Comparison of ENCODE assay signal across 16 mouse cellular contexts in genomic region chr14:55118852-55119251, GRCm38 (mm10). TPM values are rescaled to one million over a fixed set of nuclear protein-coding genes. Genes with fewer than 3 reads are reported as not detected.
DNase-seq lines count a peak whose midpoint lies in the region; ATAC-seq and TF ChIP-seq lines count a peak whose summit lies in the region.
"Had no signal": no experiment of that assay in that cellular context is flagged by ENCODE, and none has a peak within 500 bp of the region (broad histone marks: within the 10 kb centered on the region; RNA-seq: fewer than 3 reads in every experiment).

No protein-coding gene starts in this region.

- no peak overlapping the region for H3K27ac ChIP-seq in limb, embryonic 14.5 days (replicated peaks; ENCODE audit: low read depth, low read length)
- no peak overlapping the region for H3K27ac ChIP-seq in limb, embryonic 10.5 days
- no peak overlapping the region; the same call in 1 of the 2 replicates for H3K27ac ChIP-seq in cerebellum, adult 2 months (ENCODE audit: insufficient read depth, low read length)
- H3K27ac ChIP-seq: embryonic facial prominence, embryonic 13.5 days; forebrain, embryonic 10.5 days; liver, embryonic 12.5 days; midbrain, embryonic 10.5 days had no signal

- H3K9ac ChIP-seq in limb, embryonic 14.5 days (ENCODE audit: low read depth, low read length, severe bottlenecking): no peak overlapping the region
- H3K9ac ChIP-seq: embryonic facial prominence, embryonic 13.5 days; heart, embryonic 12.5 days; liver, embryonic 12.5 days had no signal

- H3K4me1 ChIP-seq in limb, embryonic 14.5 days (ENCODE audit: control insufficient read depth, insufficient read depth, low read length): peaks cover 24% of the 10 kb centered on the region
- peaks cover 40% of the 10 kb centered on the region for H3K4me1 ChIP-seq in limb, embryonic 10.5 days
- H3K4me1 ChIP-seq in cerebellum, adult 2 months (ENCODE audit: control insufficient read depth, insufficient read depth, low read length): peaks cover 20% of the 10 kb centered on the region

- TF ChIP-seq POLR2A in limb, embryonic 14.5 days (IDR thresholded peaks at IDR 0.05; ENCODE audit: borderline replicate concordance, extremely low read depth, insufficient read depth, insufficient read length): no peak
- TF ChIP-seq POLR2A in cerebellum, adult 2 months (IDR thresholded peaks at IDR 0.05; ENCODE audit: borderline replicate concordance, insufficient read depth, low read length): no peak

- no peak overlapping the region for H3K4me3 ChIP-seq in limb, embryonic 14.5 days (replicated peaks; ENCODE audit: low read length)
- H3K4me3 ChIP-seq in limb, embryonic 10.5 days: no peak overlapping the region
- H3K4me3 ChIP-seq in cerebellum, adult 2 months (replicated peaks; ENCODE audit: insufficient read depth, low read depth, low read length): no peak overlapping the region
- H3K4me3 ChIP-seq: embryonic facial prominence, embryonic 13.5 days; forebrain, embryonic 10.5 days; heart, embryonic 12.5 days; liver, embryonic 12.5 days; midbrain, embryonic 10.5 days had no signal

- intact Hi-C loops in gastrocnemius, postnatal 14 days (cut with DNase I; ENCODE audit: low total_unique reads): no loop called here

- 79% methylated on average over 4 of the region's 4 CpGs for WGBS in limb, embryonic 14.5 days
- WGBS in limb, embryonic 10.5 days: 83% methylated on average over 4 of the region's 4 CpGs
- 12% methylated on average over 4 of the region's 4 CpGs for WGBS in cerebellum, adult 2 months

- H3K4me2 ChIP-seq in limb, embryonic 14.5 days (replicated peaks; ENCODE audit: low read depth, low read length, severe bottlenecking): no peak overlapping the region
- H3K4me2 ChIP-seq: embryonic facial prominence, embryonic 13.5 days; heart, embryonic 12.5 days; liver, embryonic 12.5 days had no signal

- no peaks in the 10 kb centered on the region for H3K36me3 ChIP-seq in limb, embryonic 14.5 days (ENCODE audit: control insufficient read depth, insufficient read depth, low read length)
- H3K36me3 ChIP-seq in limb, embryonic 10.5 days: no peaks in the 10 kb centered on the region
- H3K36me3 ChIP-seq: embryonic facial prominence, embryonic 13.5 days; forebrain, embryonic 10.5 days; heart, embryonic 12.5 days; liver, embryonic 12.5 days; midbrain, embryonic 10.5 days had no signal

- H3K9me3 ChIP-seq in limb, embryonic 14.5 days (ENCODE audit: control insufficient read depth, low read length): no peaks in the 10 kb centered on the region
- H3K9me3 ChIP-seq in limb, embryonic 10.5 days (replicated peaks): no peaks in the 10 kb centered on the region
- H3K9me3 ChIP-seq: embryonic facial prominence, embryonic 13.5 days; forebrain, embryonic 10.5 days; heart, embryonic 12.5 days; liver, embryonic 12.5 days; midbrain, embryonic 10.5 days had no signal

- peak; percentile 92 for DNase-seq in cerebellum, adult 11-12 months
- DNase-seq in cerebellum, postnatal 4 days (ENCODE audit: low spot score in 2 of 2): no peak
- peak; percentile 30 for DNase-seq in limb, embryonic 14.5 days (ENCODE audit: low spot score)
- DNase-seq in limb, embryonic 10.5 days (ENCODE audit: low spot score): no peak
- DNase-seq in cerebellum, adult 2 months: peak; percentile 90 to 94
- DNase-seq in gastrocnemius, postnatal 14 days: peak; percentile 71
- DNase-seq in c-Kit-positive CD71-positive TER-119-positive erythroid progenitor cells, embryonic 14.5 days (ENCODE audit: low spot score): no peak
- DNase-seq: heart, postnatal 4 days; kidney, postnatal 14 days had no signal

- no peak for TF ChIP-seq CTCF in cerebellum, adult 2 months (IDR thresholded peaks at IDR 0.05; ENCODE audit: borderline replicate concordance, insufficient read depth, low read depth, low read length)

- ATAC-seq in limb, embryonic 14.5 days (ENCODE audit: low FRiP score, low read depth): no peak
- no peak for ATAC-seq in megakaryocyte, adult 5-6 weeks (ENCODE audit: poor library complexity, severe bottlenecking)
- ATAC-seq: liver, embryonic 12.5 days had no signal

- peaks cover 28% of the 10 kb centered on the region for H3K27me3 ChIP-seq in limb, embryonic 14.5 days (ENCODE audit: control insufficient read depth, insufficient read depth, low read length)
- H3K27me3 ChIP-seq in limb, embryonic 10.5 days (ENCODE audit: low read depth, poor library complexity, severe bottlenecking): peaks cover 47% of the 10 kb centered on the region
- no peaks in the 10 kb centered on the region for H3K27me3 ChIP-seq in cerebellum, adult 2 months (ENCODE audit: control insufficient read depth, insufficient read depth, low read length)

RNA-seq across cellular contexts. Expression of gene Jph4, which starts 2.1 kb away (rescaled TPM):
- polyA plus RNA-seq in limb, embryonic 14.5 days (2012; rRNA removed): 10.4 and 11.2 TPM in 2 replicates
- 2.5 and 3.0 TPM in 2 replicates for polyA plus RNA-seq in limb, embryonic 14.5 days (2014; fragmentation: Nextera tagmentation; extraction: Ambion mirVana)
- polyA plus RNA-seq in limb, embryonic 10.5 days (2016; fragmentation: Nextera tagmentation; extraction: Ambion mirVana): 0.03 and 0.08 TPM in 2 replicates
- polyA plus RNA-seq in cerebellum, adult 2 months (2012; rRNA removed): 204 and 227 TPM in 2 replicates
- under 1 TPM; 0.42 to 0.62 TPM for total RNA-seq in gastrocnemius, postnatal 14 days (2021)
- total RNA-seq in megakaryocyte, adult 5-6 weeks (2015): not detected in 2 replicates
- total RNA-seq in megakaryocyte, adult 5-6 weeks (2017): not detected in 2 replicates
- polyA plus RNA-seq: C2C12 had no signal

RNA-seq across cellular contexts. Expression of gene Ap1g2, which starts 12.5 kb away (rescaled TPM):
- 22.9 and 31.4 TPM in 2 replicates for polyA plus RNA-seq in limb, embryonic 14.5 days (2012; rRNA removed)
- 19.5 and 20.4 TPM in 2 replicates for polyA plus RNA-seq in limb, embryonic 14.5 days (2014; fragmentation: Nextera tagmentation; extraction: Ambion mirVana)
- polyA plus RNA-seq in limb, embryonic 10.5 days (2016; fragmentation: Nextera tagmentation; extraction: Ambion mirVana): 10.6 and 12.5 TPM in 2 replicates
- 18.6 and 19.1 TPM in 2 replicates for polyA plus RNA-seq in cerebellum, adult 2 months (2012; rRNA removed)
- 1 to 10 TPM; 4.1 to 7.0 TPM for total RNA-seq in gastrocnemius, postnatal 14 days (2021)
- 43.2 and 46.7 TPM in 2 replicates for total RNA-seq in megakaryocyte, adult 5-6 weeks (2015)
- total RNA-seq in megakaryocyte, adult 5-6 weeks (2017): 11.8 and 18.3 TPM in 2 replicates

RNA-seq across cellular contexts. Expression of gene Thtpa, which starts 24.3 kb away (rescaled TPM):
- 11.9 and 12.4 TPM in 2 replicates for polyA plus RNA-seq in limb, embryonic 14.5 days (2012; rRNA removed)
- 19.9 and 20.3 TPM in 2 replicates for polyA plus RNA-seq in limb, embryonic 14.5 days (2014; fragmentation: Nextera tagmentation; extraction: Ambion mirVana)
- polyA plus RNA-seq in limb, embryonic 10.5 days (2016; fragmentation: Nextera tagmentation; extraction: Ambion mirVana): 22.0 and 25.6 TPM in 2 replicates
- polyA plus RNA-seq in cerebellum, adult 2 months (2012; rRNA removed): 12.8 and 13.8 TPM in 2 replicates
- total RNA-seq in gastrocnemius, postnatal 14 days (2021): 10 to 100 TPM; 11.1 to 12.3 TPM
- 5.4 and 6.9 TPM in 2 replicates for total RNA-seq in megakaryocyte, adult 5-6 weeks (2015)
- total RNA-seq in megakaryocyte, adult 5-6 weeks (2017): 5.9 and 7.2 TPM in 2 replicates

RNA-seq across cellular contexts. Expression of gene Zfhx2, which starts 26.7 kb away (rescaled TPM):
- 5.3 and 6.1 TPM in 2 replicates for polyA plus RNA-seq in limb, embryonic 14.5 days (2012; rRNA removed)
- polyA plus RNA-seq in limb, embryonic 14.5 days (2014; fragmentation: Nextera tagmentation; extraction: Ambion mirVana): 3.7 and 4.7 TPM in 2 replicates
- 4.1 and 5.6 TPM in 2 replicates for polyA plus RNA-seq in limb, embryonic 10.5 days (2016; fragmentation: Nextera tagmentation; extraction: Ambion mirVana)
- polyA plus RNA-seq in cerebellum, adult 2 months (2012; rRNA removed): 10.7 and 11.0 TPM in 2 replicates
- 1 to 10 TPM; 2.6 to 3.1 TPM for total RNA-seq in gastrocnemius, postnatal 14 days (2021)
- total RNA-seq in megakaryocyte, adult 5-6 weeks (2015): 2.0 and 2.1 TPM in 2 replicates
- total RNA-seq in megakaryocyte, adult 5-6 weeks (2017): 1.1 and 1.3 TPM in 2 replicates

Comparison
In these comparisons a context has a peak if more than half of its experiments do, and no peak if none do; other contexts are left out.
1. DNase-seq: peak in cerebellum, adult 11-12 months (single experiment), limb, embryonic 14.5 days (single experiment), cerebellum, adult 2 months (2 of 2) and gastrocnemius, postnatal 14 days (single experiment); none in cerebellum, postnatal 4 days (0 of 2), limb, embryonic 10.5 days (single experiment) and c-Kit-positive CD71-positive TER-119-positive erythroid progenitor cells, embryonic 14.5 days (single experiment).
2. RNA of gene Jph4, which starts 2.1 kb away (polyA plus RNA-seq): 204 to 227 TPM in cerebellum, adult 2 months; 2.5 to 11.2 TPM in limb, embryonic 14.5 days and 0.03 to 0.08 TPM in limb, embryonic 10.5 days; every median in the first group is over 10 times any median in the second.